ENCODE assay signal across 8 mouse cellular contexts in the genomic region with DNA sequence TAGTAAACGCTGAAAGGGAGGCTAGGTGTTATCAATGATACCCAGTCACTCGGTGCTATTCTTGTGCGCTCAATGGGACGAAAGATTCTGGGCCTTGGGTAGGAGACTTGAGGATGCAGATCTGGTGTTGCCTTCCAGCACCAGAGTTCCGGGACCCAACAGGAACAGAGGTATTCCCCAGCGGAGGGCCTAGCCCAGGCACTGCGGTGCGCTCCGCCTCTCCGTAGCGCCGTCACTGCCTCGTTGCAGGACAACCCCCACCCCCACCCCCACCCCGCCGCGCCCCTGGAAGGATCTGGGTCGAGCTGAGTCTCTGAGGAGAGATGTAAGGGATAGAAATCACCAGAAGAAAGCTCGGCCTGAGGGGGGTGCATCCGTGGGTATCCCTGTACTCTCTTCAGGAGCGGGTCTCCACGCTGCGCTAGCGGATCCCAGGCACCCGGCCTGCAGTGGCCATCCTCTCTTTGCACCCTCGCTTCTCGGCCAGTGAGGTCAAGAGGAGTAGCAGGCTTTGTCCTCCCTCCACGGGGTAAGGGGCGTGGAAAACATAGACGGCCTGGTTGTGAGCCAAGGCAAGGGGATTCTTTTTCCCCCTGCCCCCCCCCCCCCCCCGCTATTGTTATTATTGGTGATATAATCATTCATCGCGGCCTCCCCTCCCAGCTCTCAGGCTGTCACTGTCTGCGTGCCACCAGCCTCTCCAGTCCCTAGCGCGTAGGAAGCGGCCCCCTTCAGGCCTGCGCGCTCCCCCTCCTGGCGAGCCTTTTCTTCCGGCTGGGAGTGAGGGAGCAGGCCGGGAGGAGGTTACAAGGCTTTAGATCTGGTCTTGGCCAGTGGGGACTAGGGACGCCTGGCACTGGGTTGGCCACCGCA. TPM values are rescaled to one million over a fixed set of nuclear protein-coding genes. Genes with fewer than 3 reads are reported as not detected.
DNase-seq lines count a peak whose midpoint lies in the region; ATAC-seq and TF ChIP-seq lines count a peak whose summit lies in the region.

No protein-coding gene starts in this region.

- peak overlapping the region; percentile 90 for H3K27ac ChIP-seq in hindbrain, embryonic 16.5 days (ENCODE audit: low read depth, low read length)
- peak overlapping the region; percentile 97 for H3K27ac ChIP-seq in left cerebral cortex, adult 2 months
- H3K27ac ChIP-seq in macrophage, result peak overlapping the region; percentile 60

- DNase-seq in T-cell, adult 2 months (ENCODE audit: low spot score), result peak; percentile 48
- peak; percentile 74 to 79 for DNase-seq in cerebellum, postnatal 36 days
- peak; percentile 75 for DNase-seq in gastrocnemius, adult 18-20 months (ENCODE audit: low spot score)
- peak; percentile 81 to 82 for DNase-seq in left cerebral cortex, adult 2 months (ENCODE audit: extremely low spot score in 1 of 2, low spot score in 2 of 2)
- DNase-seq in right cerebral cortex, adult 18-20 months, result peak; percentile 89
- DNase-seq in urinary bladder, adult 2 months (ENCODE audit: low spot score), result peak; percentile 68

- H3K9me3 ChIP-seq in hindbrain, embryonic 16.5 days (ENCODE audit: control insufficient read depth, low read length), result no peaks in the 10 kb centered on the region

- TF ChIP-seq CTCF in left cerebral cortex, adult 2 months (IDR thresholded peaks at IDR 0.05), result peak; percentile 55

- ATAC-seq in hindbrain, embryonic 16.5 days, result peak; percentile 86

- peak overlapping the region; percentile 81 for H3K9ac ChIP-seq in hindbrain, embryonic 16.5 days (ENCODE audit: low read depth, low read length)

- under 1% methylated on average over 39 of the region's 43 CpGs for WGBS in hindbrain, embryonic 16.5 days
- 1% methylated on average over 43 of the region's 43 CpGs for WGBS in macrophage (ENCODE audit: missing documents)

- H3K4me2 ChIP-seq in hindbrain, embryonic 16.5 days (ENCODE audit: low read length), result peak overlapping the region; percentile 84

- intact Hi-C loops in left cerebral cortex, adult 2 months (cut with DNase I), result loop anchor here (2.0 to 5.0 kb wide), 4 partner anchors 27 to 1675 kb away; partner anchors contain the start of genes Ercc5, Tpp2, Uxs1 and Wdr75

- H3K36me3 ChIP-seq in hindbrain, embryonic 16.5 days (ENCODE audit: control insufficient read depth, insufficient read depth, low read length), result peaks cover 4% of the 10 kb centered on the region; the same call in 1 of the 2 replicates
- no peaks in the 10 kb centered on the region for H3K36me3 ChIP-seq in macrophage (ENCODE audit: inconsistent target)

- peaks cover 9% of the 10 kb centered on the region for H3K4me1 ChIP-seq in hindbrain, embryonic 16.5 days (ENCODE audit: control insufficient read depth, insufficient read depth, low read depth, low read length)

- no peaks in the 10 kb centered on the region for H3K27me3 ChIP-seq in hindbrain, embryonic 16.5 days (replicated peaks; ENCODE audit: control insufficient read depth, insufficient read depth, low read length)

- H3K4me3 ChIP-seq in hindbrain, embryonic 16.5 days (ENCODE audit: low read length), result peak overlapping the region; percentile 63
- peak overlapping the region; percentile 94 for H3K4me3 ChIP-seq in left cerebral cortex, adult 2 months
- H3K4me3 ChIP-seq in macrophage (ENCODE audit: inconsistent target), result peak overlapping the region; percentile 67

- no peaks in the 10 kb centered on the region for H3K79me2 ChIP-seq in macrophage (ENCODE audit: inconsistent target)

RNA-seq across cellular contexts. Expression of gene Bivm, which starts 0.7 kb away (rescaled TPM):
- total RNA-seq in gastrocnemius, adult 18-20 months (2021), result 1 to 10 TPM; 7.5 to 8.1 TPM
- 27.3 and 32.3 TPM in 2 replicates for polyA plus RNA-seq in hindbrain, embryonic 16.5 days (2015; fragmentation: Nextera tagmentation; extraction: Ambion mirVana)
- total RNA-seq in left cerebral cortex, adult 2 months (2021), result 10 to 100 TPM; 32.0 to 38.9 TPM
- 10 to 100 TPM in 5 of 26 experiments, 1 to 10 TPM in 16, under 1 TPM in 5; 0.47 to 15.4 (median 5.1) TPM for total RNA-seq in macrophage (2018; cell fraction: chromatin; rRNA removed)
- total RNA-seq in macrophage (2018; cell fraction: cytosol; rRNA removed), result 10 to 100 TPM in 18 of 26 experiments, 1 to 10 TPM in 8; 4.9 to 17.0 (median 12.3) TPM
- 10 to 100 TPM in 6 of 26 experiments, 1 to 10 TPM in 20; 1.2 to 16.1 (median 6.1) TPM for total RNA-seq in macrophage (2018; cell fraction: nucleus; rRNA removed)
- polyA plus RNA-seq in macrophage (2018), result 9.3 to 13.5 TPM (median 13.2 TPM) in 3 replicates
- 10.3 and 11.5 TPM in 2 replicates for polyA plus RNA-seq in urinary bladder, adult 2 months (2012; rRNA removed)

RNA-seq across cellular contexts. Expression of gene Kdelc1, which starts 0.8 kb away (rescaled TPM):
- 1 to 10 TPM; 4.0 to 4.1 TPM for total RNA-seq in gastrocnemius, adult 18-20 months (2021)
- polyA plus RNA-seq in hindbrain, embryonic 16.5 days (2015; fragmentation: Nextera tagmentation; extraction: Ambion mirVana), result 26.3 and 29.4 TPM in 2 replicates
- 1 to 10 TPM; 8.3 to 8.9 TPM for total RNA-seq in left cerebral cortex, adult 2 months (2021)
- total RNA-seq in macrophage (2018; cell fraction: chromatin; rRNA removed), result 10 to 100 TPM in 12 of 26 experiments, 1 to 10 TPM in 14; 1.6 to 20.3 (median 8.7) TPM
- 10 to 100 TPM in 4 of 26 experiments, 1 to 10 TPM in 22; 5.4 to 10.9 (median 7.7) TPM for total RNA-seq in macrophage (2018; cell fraction: cytosol; rRNA removed)
- 10 to 100 TPM in 17 of 26 experiments, 1 to 10 TPM in 9; 4.0 to 32.4 (median 13.1) TPM for total RNA-seq in macrophage (2018; cell fraction: nucleus; rRNA removed)
- polyA plus RNA-seq in macrophage (2018), result 8.4 to 13.7 TPM (median 9.8 TPM) in 3 replicates
- polyA plus RNA-seq in urinary bladder, adult 2 months (2012; rRNA removed), result 26.7 and 30.7 TPM in 2 replicates

RNA-seq across cellular contexts. Expression of gene Tex30, which starts 17.2 kb away (rescaled TPM):
- 1 to 10 TPM; 3.8 to 5.6 TPM for total RNA-seq in gastrocnemius, adult 18-20 months (2021)
- polyA plus RNA-seq in hindbrain, embryonic 16.5 days (2015; fragmentation: Nextera tagmentation; extraction: Ambion mirVana), result 40.3 and 40.4 TPM in 2 replicates
- total RNA-seq in left cerebral cortex, adult 2 months (2021), result 10 to 100 TPM in 1 of 2 experiments, 1 to 10 TPM in 1; 9.6 to 10.5 TPM
- 10 to 100 TPM in 2 of 26 experiments, 1 to 10 TPM in 23, not detected in 1; 1.4 to 13.1 (median 4.4) TPM for total RNA-seq in macrophage (2018; cell fraction: chromatin; rRNA removed)
- total RNA-seq in macrophage (2018; cell fraction: cytosol; rRNA removed), result 10 to 100 TPM in 10 of 26 experiments, 1 to 10 TPM in 16; 4.3 to 16.7 (median 7.7) TPM
- total RNA-seq in macrophage (2018; cell fraction: nucleus; rRNA removed), result 10 to 100 TPM in 6 of 26 experiments, 1 to 10 TPM in 20; 1.8 to 15.9 (median 7.2) TPM
- polyA plus RNA-seq in macrophage (2018), result 6.4 to 14.7 TPM (median 9.7 TPM) in 3 replicates
- polyA plus RNA-seq in urinary bladder, adult 2 months (2012; rRNA removed), result 6.4 and 10.6 TPM in 2 replicates

RNA-seq across cellular contexts. Expression of gene Ercc5, which starts 28.1 kb away (rescaled TPM):
- 10 to 100 TPM; 11.6 to 15.0 TPM for total RNA-seq in gastrocnemius, adult 18-20 months (2021)
- 22.0 and 25.0 TPM in 2 replicates for polyA plus RNA-seq in hindbrain, embryonic 16.5 days (2015; fragmentation: Nextera tagmentation; extraction: Ambion mirVana)
- 10 to 100 TPM; 24.6 TPM for total RNA-seq in left cerebral cortex, adult 2 months (2021)
- 10 to 100 TPM in 25 of 26 experiments, 1 to 10 TPM in 1; 9.8 to 75.3 (median 43.2) TPM for total RNA-seq in macrophage (2018; cell fraction: chromatin; rRNA removed)
- total RNA-seq in macrophage (2018; cell fraction: cytosol; rRNA removed), result 10 to 100 TPM in 2 of 26 experiments, 1 to 10 TPM in 24; 2.6 to 10.8 (median 6.7) TPM
- 10 to 100 TPM in 23 of 26 experiments, 1 to 10 TPM in 3; 5.7 to 49.3 (median 22.8) TPM for total RNA-seq in macrophage (2018; cell fraction: nucleus; rRNA removed)
- polyA plus RNA-seq in macrophage (2018), result 6.4 to 9.2 TPM (median 8.6 TPM) in 3 replicates
- polyA plus RNA-seq in urinary bladder, adult 2 months (2012; rRNA removed), result 21.3 and 22.9 TPM in 2 replicates

RNA-seq across cellular contexts. Expression of gene Gm8251, which starts 57.7 kb away (rescaled TPM):
- not detected for total RNA-seq in gastrocnemius, adult 18-20 months (2021)
- 0.04 TPM in 1 of 2 replicates, not detected in the other for polyA plus RNA-seq in hindbrain, embryonic 16.5 days (2015; fragmentation: Nextera tagmentation; extraction: Ambion mirVana)
- not detected for total RNA-seq in left cerebral cortex, adult 2 months (2021)
- under 1 TPM in 11 of 26 experiments, not detected in 15; 0.10 to 0.25 (median 0.18) TPM for total RNA-seq in macrophage (2018; cell fraction: chromatin; rRNA removed)
- total RNA-seq in macrophage (2018; cell fraction: cytosol; rRNA removed), result not detected
- under 1 TPM in 3 of 26 experiments, not detected in 23; 0.05 to 0.27 (median 0.10) TPM for total RNA-seq in macrophage (2018; cell fraction: nucleus; rRNA removed)
- polyA plus RNA-seq in macrophage (2018), result not detected in 3 replicates
- 0.01 and 0.03 TPM in 2 replicates for polyA plus RNA-seq in urinary bladder, adult 2 months (2012; rRNA removed)

Comparison
In these comparisons a context has a peak if more than half of its experiments do, and no peak if none do; other contexts are left out.
1. Peak in every context shown above with its lines: DNase-seq, ATAC-seq, H3K4me3 ChIP-seq and H3K27ac ChIP-seq.